Mouse (Mus musculus) adrenal gland, adult 18-20 months (tissue): ENCODE measurements around the gene Ankrd13b. TPM values are rescaled to one million over a fixed set of nuclear protein-coding genes. Genes with fewer than 3 reads are reported as not detected.

Experiments used
- DNase-seq, 2 experiments: peaks; one replicate each; pipeline ENCODE4 v3.0.0; 2021 to 2022; ENCODE audit warnings: low spot score in 2 of 2
- total RNA-seq, 2 experiments: library from RNA; stranded (reverse); gene quantifications; 1 replicate in 1 of 2; 2 replicates in 1 of 2; pipeline ENCODE4 v1.2.3; 2021

Gene Ankrd13b
- total RNA-seq, 2 experiments from 2014 or later, result 7.9 to 8.3 TPM

DNA sequence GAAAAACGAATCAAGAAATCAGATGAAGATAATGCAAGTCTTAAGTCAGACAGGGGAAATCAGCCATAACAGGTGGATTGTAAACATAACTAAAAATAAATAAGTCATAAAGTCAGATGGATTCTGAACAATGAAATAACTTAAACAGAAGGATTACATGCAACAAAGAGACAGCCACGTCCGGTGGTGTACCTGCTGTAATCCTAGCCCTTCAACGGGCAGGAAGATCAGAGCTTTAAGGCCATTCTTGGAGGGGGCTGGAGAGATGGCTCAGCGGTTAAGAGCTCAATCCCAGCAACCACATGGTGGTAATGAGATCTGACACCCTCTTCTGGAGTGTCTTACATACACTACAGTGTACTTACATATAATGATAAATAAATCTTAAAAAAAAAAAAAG is 21.9 kb upstream of the Ankrd13b start:
- no peak for DNase-seq

DNA sequence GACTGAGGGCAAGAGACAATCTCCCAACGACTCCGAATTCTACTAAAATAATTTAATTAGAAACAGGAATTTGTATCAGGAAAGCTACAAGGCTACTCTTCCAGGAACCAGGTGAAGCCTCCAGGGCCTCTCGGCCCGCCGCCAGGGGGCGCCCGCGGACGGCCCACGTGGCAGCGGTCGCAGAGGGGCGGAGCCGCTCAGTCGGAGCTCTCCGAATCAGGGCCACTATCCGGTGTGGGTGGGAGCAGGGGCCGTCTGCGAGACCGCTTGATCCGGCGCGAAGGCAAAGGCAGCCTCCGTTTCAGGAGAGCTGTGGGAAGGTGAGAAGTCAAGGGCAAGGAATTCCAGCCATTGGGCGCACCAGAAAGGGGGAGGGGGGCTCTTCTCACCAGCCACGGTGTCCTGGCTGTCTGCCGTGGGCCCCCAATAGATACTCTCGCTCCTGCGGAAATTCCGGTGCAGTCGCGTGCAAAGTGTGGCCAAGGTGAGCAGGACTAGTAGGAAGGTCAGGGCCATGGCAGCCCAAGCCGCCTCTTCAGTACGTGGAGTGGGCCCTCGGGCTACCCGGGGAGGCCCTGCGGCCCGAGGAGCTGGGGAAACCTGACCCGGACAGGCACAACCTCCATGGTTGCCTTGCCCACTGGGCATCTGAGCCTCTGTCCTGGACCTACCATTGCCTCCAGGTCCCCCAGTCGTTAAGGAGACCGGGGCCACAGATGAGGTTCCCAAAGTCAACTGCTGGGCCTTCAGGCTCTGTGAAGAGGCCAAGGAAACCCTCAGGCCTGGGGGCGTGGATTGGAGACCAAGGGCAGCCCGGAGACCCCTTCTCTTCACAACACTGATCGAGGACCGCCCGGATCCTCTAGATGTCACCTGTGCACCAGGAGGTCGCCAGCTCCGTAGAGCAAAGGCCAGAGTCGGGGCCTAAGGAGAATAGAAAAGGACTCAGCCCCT is 18.9 kb upstream of the Ankrd13b start:
- peak; percentile 83 to 90 for DNase-seq

DNA sequence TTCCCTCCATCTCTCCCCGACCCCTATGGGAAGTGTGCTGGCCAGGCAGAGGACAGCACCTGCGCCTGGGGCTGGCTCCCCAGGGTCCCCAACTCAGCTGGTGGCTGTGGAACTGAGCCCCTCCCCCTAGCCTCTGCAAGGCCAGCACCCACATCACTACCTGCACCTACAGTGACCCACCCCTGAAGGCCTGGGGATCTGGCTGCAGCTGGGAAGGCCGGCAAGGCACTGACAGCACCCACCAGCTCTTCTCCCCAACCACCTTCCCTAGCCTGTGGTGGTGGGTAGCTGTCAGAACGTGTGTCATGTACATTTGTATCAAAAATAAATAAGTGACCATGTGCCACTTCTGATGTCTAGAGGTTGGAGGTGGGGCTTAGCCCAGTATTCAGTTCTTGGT is 17.9 kb upstream of the Ankrd13b start:
- peak in 1 of 2 experiments; percentile 20 for DNase-seq

DNA sequence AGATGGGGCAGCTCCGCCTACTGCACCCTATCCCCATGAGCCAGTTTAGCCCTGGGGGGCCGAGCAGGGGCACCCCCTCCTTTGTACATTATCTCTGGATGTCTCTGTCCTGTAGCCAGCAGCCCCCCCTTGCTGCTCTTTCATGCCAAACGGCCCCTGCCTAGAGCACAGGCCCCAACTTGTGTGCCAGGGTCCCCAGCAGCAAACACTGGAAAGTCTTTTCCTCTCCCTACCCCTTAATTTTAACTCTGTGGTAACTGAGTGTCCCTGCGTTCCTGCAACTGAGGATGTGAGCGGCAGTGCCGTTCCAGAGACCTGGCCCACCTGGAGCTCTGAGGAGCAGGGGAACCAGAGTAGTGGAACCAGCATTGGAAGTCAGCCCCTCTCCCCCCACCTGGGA is 17.5 kb upstream of the Ankrd13b start:
- peak in 1 of 2 experiments; percentile 17 for DNase-seq

DNA sequence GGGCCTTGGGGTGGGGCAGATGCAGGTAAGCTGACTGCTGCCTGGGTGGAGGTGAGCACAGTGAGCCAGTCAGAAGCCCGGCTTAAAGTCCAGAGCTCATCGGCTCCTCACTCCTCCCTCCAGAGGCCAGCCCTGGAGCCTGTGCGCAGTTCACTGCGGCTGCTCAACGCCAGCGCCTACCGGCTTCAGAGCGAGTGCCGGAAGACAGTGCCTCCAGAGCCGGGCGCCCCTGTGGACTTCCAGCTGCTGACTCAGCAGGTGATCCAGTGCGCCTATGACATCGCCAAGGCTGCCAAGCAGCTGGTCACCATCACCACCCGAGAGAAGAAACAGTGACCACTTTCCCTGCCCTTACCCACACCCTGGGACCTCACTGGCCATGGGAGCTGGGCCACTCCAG is 16.8 kb upstream of the Ankrd13b start:
- peak in 1 of 2 experiments; percentile 22 for DNase-seq

DNA sequence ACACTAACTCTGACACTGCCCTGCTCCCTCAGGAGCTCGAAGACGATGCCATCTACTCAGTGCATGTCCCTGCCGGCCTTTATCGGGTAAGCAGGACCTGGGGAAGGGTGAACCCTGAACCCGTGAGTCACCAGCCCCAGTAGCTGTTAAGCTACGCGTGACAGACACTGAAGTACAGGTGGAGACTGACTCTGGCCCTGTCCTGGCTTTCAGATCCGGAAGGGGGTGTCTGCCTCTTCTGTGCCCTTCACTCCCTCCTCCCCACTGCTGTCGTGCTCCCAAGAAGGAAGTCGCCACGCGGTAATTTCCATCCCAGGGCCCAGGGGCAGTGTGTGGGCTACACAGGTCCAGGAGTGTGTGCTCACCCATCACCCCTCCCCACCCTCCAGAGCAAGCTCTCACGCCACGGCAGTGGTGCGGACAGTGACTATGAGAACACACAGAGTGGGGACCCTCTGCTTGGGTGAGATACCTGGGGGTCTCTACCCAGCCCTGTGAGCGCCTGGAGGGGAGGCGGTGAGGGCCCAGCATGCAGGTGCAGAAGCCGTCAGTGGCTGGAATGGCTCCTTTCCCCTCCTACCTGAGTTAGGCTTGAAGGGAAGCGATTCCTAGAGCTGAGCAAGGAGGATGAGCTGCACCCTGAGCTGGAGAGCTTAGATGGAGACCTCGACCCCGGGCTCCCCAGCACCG is 16.0 kb upstream of the Ankrd13b start:
- no peak for DNase-seq

DNA sequence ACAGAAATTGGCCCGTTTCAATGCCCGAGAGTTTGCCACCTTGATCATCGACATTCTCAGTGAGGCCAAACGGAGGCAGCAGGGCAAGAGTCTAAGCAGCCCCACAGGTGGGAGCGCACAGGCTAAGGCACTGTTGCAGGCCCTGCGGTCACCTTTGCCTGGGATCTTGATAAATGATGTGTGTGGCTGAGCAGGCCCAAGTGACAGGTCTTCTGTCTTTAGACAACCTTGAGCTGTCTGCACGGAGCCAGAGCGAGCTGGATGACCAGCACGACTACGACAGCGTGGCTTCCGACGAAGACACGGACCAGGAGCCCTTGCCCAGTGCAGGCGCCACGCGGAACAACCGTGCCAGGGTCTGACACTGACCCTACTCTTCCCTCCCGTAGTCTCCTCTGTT is 14.9 kb upstream of the Ankrd13b start:
- DNase-seq, result no peak

DNA sequence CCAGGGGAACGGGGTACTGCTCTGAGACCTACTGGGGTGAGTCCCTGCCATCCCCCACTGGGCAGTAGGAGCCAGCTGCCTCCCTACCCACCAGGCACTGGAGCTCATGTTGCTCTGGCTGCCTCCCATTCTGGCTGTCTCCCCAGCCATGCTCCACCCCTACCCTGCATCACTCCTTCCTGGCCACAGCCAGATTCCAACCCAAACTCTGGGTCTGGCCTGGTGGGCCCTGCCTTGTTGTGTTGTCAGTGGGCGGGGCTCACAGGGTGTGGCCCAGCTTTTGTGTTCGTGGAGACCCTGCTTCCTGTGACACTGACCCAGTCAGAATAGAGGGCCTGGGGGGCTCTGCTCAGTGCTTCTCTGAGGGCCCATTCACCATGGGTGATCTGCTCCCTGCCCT is 14.0 kb upstream of the Ankrd13b start:
- DNase-seq, result no peak

DNA sequence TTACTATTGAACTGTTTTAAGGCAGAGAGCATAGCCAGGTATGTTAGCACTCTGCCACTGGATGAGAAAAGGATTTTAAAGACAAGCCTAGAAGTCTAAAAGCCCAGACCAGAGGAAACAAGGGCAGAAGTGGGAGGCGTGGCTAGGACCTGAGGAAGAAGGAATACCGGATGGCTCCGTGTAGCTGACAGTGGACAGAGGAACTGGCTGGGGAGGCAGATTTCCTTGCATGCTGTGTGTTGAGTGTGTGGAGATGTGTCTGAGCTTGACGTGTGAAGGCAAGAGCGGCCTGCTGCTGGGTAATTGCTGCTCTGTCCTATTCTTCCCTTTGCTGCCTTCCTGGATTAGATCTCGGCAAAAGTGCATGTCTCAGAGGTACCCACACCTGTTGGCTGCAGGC is 13.0 kb upstream of the Ankrd13b start:
- no peak for DNase-seq

DNA sequence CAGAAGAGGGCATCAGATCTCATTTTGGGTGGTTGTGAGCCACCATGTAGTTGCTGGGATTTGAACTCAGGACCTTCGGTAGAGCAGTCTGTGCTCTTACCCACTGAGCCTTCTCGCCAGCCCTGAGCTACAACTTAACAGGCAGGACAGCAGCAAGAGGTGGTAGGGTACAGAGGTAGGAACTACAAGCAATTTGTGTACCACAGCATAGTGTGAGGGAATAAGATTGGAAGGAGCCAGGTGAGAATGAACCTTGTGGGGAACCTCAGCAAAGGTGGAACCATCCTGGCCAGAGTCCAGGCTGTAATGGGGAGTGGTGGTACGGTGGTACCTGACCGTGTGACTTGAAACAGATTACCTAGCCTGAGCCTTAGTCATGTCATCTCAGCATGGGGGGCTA is 12.5 kb upstream of the Ankrd13b start:
- no peak for DNase-seq

DNA sequence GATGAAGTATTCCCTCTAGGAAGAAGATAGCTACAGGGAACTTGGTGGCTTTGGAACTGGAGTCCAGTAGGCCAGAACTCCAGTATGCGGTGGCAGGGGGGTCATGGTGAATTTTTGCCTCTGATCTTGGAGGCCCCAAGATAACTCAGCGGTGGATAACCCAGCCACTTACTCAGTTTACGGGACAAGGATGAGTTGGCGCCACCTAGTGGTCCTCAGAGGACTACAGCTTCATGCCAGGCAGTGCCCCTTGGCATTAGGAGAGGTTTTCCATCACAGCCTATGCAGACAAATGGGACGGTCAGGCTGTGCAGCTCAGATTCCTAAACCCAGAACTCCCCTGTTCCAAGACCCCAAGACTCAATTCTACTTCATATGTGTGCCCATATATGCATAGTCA is 11.9 kb upstream of the Ankrd13b start:
- DNase-seq, result peak; percentile 63 to 80

DNA sequence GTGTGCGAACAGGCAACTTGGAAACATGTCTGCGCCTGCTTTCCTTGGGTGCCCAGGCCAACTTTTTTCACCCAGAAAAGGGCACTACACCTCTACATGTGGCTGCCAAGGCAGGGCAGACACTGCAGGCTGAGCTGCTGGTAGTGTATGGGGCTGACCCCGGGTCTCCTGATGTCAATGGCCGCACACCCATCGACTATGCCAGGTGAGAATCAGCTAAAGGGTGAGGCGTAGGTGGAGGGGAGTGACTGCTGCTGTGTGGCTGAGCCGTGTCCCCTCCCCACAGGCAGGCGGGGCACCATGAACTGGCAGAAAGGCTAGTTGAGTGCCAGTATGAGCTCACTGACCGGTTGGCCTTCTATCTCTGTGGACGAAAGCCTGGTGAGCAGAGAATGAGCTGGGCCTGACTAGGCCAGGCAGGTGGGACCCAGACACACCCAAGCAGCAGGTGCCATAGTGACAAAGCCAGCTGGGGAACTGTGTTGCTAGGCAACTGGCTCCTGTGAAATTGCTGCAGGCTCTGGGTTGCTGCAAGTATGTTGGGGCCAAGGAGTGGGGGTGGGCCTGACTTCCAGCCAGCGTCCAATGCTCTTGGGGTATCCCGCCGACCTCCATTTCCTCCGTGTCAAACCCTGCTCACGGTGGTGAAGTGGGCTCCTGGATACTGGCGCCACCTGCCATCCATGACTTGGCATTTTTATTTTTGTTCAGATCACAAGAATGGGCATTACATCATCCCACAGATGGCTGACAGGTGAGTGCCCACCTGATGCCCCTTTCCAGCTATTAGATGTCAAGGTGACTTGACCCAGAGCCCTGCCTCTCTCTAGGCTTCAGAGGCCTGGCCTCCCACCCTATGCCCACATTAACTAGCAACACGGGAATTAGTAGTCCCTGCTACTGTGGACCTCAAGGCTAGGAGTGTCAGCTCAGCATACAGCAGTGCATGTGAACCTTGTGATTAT is 11.2 kb upstream of the Ankrd13b start:
- DNase-seq, result no peak

DNA sequence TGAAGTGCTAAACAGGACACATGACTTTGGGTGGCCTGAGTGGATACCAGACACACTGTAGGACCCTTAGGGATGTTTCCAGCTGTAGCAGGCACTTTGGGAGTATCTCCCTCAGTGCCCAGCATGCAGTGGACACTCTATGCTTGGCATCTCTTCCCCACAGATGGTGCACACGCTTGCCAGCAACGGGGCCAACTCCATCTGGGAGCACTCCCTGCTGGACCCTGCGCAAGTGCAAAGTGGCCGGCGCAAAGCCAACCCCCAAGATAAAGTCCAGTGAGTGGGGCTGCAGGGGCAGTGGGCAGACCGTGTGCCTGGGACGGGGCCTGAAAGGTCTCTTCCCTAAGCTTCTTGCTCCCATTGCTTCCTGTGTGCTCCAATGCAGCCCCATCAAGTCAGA is 9.9 kb upstream of the Ankrd13b start:
- no peak for DNase-seq

DNA sequence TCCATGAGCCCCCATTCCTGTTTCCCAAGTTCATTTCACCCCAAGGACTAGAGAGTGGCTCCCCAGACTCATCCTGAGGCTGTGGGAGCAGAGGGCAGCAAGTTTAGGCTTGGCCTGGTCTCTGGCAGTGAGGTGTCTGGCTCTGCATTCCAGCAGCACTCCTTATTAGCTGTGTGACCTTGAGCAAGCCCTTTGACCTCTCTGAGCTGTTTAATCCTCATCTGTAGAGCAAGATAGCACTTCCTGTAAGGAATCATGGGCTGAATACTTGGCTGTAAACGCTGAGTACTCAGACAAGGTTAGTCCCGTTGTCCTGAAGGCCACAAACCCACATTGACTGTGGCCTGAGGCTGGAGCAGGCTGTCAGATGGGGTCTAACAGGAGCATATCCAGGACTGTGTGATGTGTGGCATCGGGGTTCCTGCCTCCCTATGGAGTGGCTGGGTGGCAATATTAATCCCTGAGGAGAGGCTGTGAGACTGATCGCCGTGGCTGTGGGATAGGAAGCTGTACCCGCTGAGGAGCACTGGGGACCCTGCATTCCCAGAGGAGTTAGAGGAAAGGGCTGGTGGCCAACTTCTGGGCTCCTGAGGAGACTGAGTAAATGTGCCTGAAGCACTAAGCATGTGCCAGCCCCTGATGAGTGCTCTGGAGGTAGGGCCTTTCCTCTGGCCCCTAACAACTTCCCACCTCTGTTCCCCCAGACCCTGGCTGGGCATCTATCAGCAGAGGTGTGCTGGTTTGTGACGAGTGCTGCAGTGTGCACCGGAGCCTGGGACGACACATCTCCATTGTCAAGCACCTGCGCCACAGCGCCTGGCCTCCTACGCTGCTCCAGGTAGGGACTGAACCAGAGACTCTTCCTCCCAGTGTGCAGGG is 9.0 kb upstream of the Ankrd13b start:
- DNase-seq, result no peak

DNA sequence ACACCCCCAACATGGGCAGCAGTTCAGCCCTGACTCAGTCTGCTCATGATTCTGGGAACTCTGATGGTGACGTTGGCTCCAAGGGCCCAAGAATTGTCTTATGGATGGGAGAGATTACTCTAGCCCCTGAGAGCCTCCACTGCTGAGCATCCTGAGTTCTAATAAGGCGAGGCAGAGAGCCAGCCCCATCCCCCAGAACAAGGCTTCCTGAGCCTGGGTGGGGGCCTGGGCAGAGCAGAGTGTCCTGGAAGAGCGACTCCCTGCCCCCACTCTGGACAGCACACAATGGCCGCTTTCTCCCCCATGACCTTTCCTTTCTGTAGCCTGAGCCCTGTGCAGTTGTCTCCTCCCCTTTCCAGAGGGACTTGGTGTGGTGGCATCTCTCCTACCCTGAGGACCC is 8.4 kb upstream of the Ankrd13b start:
- DNase-seq, result no peak

DNA sequence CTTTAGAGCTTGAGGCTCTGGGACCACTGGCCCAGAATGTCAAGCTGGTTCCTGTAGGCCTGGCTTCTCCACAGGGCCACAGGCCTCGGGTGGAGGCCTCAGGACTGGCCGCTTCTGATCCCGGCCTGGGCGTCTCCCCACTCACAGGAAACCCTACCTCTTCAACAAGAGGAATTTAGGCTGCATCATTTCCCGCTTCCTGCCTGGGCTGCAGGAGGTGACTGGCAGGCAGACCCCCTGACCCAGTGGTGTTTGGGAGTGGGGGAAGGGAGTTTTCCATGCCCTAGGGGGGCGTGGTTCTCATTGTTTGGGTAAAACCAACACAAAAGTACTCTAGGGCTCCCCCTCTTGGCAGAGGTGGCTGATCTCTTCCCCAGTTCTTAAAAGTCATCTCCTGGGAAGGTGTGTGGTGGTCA is 7.9 kb upstream of the Ankrd13b start:
- peak in 1 of 2 experiments; percentile 60 for DNase-seq

DNA sequence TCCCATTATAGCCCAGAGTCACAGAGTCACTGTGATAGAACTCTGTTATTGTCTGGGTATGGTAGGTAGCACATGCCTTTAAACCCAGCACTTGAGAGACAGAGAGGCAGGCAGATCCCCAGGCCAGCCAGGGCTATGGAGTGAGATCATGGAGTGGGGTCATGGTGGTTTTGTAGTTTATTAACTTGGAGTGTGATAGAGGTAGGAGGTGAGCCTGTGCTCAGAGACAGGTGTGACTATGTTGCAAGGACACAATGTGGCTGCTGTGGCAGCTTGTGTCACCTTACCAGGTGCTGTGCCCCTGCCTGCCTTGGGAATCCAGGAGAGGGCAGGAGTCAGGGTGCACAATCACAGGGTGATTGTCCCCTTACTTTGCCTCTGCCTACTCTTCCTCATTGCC is 6.0 kb upstream of the Ankrd13b start:
- no peak for DNase-seq

DNA sequence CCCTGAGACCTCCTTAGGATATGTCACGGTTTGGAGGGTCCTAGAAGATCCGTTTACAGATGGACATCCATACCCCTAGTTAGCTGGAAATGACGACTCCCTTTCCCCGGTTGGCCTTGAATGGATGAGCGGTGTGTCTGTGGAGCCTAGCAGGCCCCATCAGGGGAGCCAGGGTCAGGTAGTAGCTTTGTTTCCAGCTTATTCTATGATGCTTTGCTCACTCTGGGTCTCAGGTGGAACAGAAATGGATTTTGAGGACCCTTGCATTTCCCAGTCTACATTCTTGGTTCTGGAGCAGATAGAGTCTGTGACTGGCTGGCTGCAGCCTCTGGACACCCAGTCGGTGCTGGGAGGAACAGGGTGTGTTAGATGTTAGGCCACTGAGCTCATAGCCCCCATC is 5.3 kb upstream of the Ankrd13b start:
- DNase-seq, result no peak

DNA sequence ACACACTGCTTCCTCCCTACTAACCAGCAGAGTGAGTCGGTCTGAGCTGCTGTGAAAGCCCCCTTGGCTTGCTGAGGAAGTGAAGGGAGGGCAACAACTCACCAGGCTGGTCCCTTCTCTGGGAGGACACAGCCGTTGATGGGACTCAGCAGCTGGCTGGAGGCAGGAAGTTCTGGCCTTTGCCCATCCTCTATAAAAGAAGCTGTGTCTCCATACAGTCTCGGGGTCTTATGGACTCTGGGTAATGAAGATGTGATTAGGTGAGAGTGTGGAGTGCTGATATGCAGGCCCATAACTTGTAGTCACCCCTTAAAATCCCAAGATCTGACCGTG is 4.8 kb upstream of the Ankrd13b start:
- no peak for DNase-seq
